Mouse (Mus musculus): ENCODE results near the gene Tmem220. TPM values are rescaled to one million over a fixed set of nuclear protein-coding genes. Genes with fewer than 3 reads are reported as not detected.

Tmem220 gene
- 3.4 and 3.7 TPM in 2 replicates for polyA plus RNA-seq (2015; fragmentation: Nextera tagmentation; extraction: Ambion mirVana)

GRCm38 (mm10) chr11:67024867-67025477 lies at the start of gene Tmem220:
Tmem220 (plus strand) TSS chr11:67025154.

GRCm38 (mm10) chr11:67052321-67052952 lies 27.5 kb downstream of the Tmem220 start, which contains the start of the genes Adprm and Sco1:
Adprm (minus strand) TSS chr11:67052594.
Sco1 (plus strand) TSS chr11:67052670.

GRCm38 (mm10) chr11:67078000-67078399 lies 53.0 kb downstream of the Tmem220 start, which contains the start of gene Myh3:
Myh3 (plus strand) TSS chr11:67078300.

Other genes starting within 250 kb of the Tmem220 start
- gene Pirt, start 113.2 kb upstream of the Tmem220 start, polyA plus RNA-seq (2015; fragmentation: Nextera tagmentation; extraction: Ambion mirVana), result 0.22 and 0.23 TPM in 2 replicates
- 11.0 and 12.9 TPM in 2 replicates for gene Tmem238l, start 68.5 kb upstream of the Tmem220 start, polyA plus RNA-seq (2015; fragmentation: Nextera tagmentation; extraction: Ambion mirVana)
- gene Adprm, start 27.4 kb downstream of the Tmem220 start, polyA plus RNA-seq (2015; fragmentation: Nextera tagmentation; extraction: Ambion mirVana), result 17.2 and 19.7 TPM in 2 replicates
- 9.3 and 10.8 TPM in 2 replicates for gene Sco1, start 27.5 kb downstream of the Tmem220 start, polyA plus RNA-seq (2015; fragmentation: Nextera tagmentation; extraction: Ambion mirVana)
- gene Myh3, start 53.1 kb downstream of the Tmem220 start, polyA plus RNA-seq (2015; fragmentation: Nextera tagmentation; extraction: Ambion mirVana), result 0.06 and 0.18 TPM in 2 replicates
- gene Myh2, start 145.9 kb downstream of the Tmem220 start, polyA plus RNA-seq (2015; fragmentation: Nextera tagmentation; extraction: Ambion mirVana), result 8.9 and 21.5 TPM in 2 replicates
- gene Myh1, start 174.9 kb downstream of the Tmem220 start, polyA plus RNA-seq (2015; fragmentation: Nextera tagmentation; extraction: Ambion mirVana), result 0.89 and 2.2 TPM in 2 replicates
- gene Myh4, start 212.9 kb downstream of the Tmem220 start, polyA plus RNA-seq (2015; fragmentation: Nextera tagmentation; extraction: Ambion mirVana), result 0.06 and 0.07 TPM in 2 replicates

All from urinary bladder, postnatal 0 days (tissue).